Mouse (Mus musculus): ENCODE results near the gene Iqcb1. TPM values are rescaled to one million over a fixed set of nuclear protein-coding genes. Genes with fewer than 3 reads are reported as not detected.

The Iqcb1 gene
- total and polyA plus RNA-seq, 3 experiments, result 41.0 to 47.7 (median 46.4) TPM

GRCm38 (mm10) chr16:36920410-36920809 is 92.2 kb downstream of the Iqcb1 start (continued):
- TF ChIP-seq MAX (IDR thresholded peaks at IDR 0.05; ENCODE audit: low read length), result no peak
- TF ChIP-seq E2F4 (IDR thresholded peaks at IDR 0.05; ENCODE audit: insufficient replicate concordance, low read depth, low read length), result no peak
- peak; percentile 96 for TF ChIP-seq ZNF384 (IDR thresholded peaks at IDR 0.05; ENCODE audit: low read depth, low read length)
- TF ChIP-seq MXI1 (IDR thresholded peaks at IDR 0.05; ENCODE audit: low read depth, low read length), result peak; percentile 9; the same call in 1 of the 2 replicates
- TF ChIP-seq USF1 (IDR thresholded peaks at IDR 0.05; ENCODE audit: low read depth, low read length), result no peak
- peak; percentile 59; the same call in 1 of the 2 replicates for TF ChIP-seq MAFK (IDR thresholded peaks at IDR 0.05; ENCODE audit: insufficient replicate concordance, low read length)
- TF ChIP-seq IRF4 (IDR thresholded peaks at IDR 0.05; ENCODE audit: low read depth, low read length), result peak; percentile 92
- TF ChIP-seq USF2 (conservative IDR thresholded peaks at IDR 0.05; ENCODE audit: low read depth, low read length), result no peak
- TF ChIP-seq RCOR1 (conservative IDR thresholded peaks at IDR 0.05; ENCODE audit: low read depth, low read length), result no peak
- TF ChIP-seq GABPA (IDR thresholded peaks at IDR 0.05; ENCODE audit: insufficient replicate concordance, low read depth, low read length), result no peak
- no peak for TF ChIP-seq KAT2A (IDR thresholded peaks at IDR 0.05; ENCODE audit: insufficient replicate concordance, low read length)
- TF ChIP-seq PAX5 (IDR thresholded peaks at IDR 0.05; ENCODE audit: low read length), result no peak
- no peak for TF ChIP-seq TBP (conservative IDR thresholded peaks at IDR 0.05; ENCODE audit: low read depth, low read length)
- peak; percentile 44 for TF ChIP-seq BHLHE40 (IDR thresholded peaks at IDR 0.05; ENCODE audit: low read depth, low read length)
- TF ChIP-seq POLR2A (IDR thresholded peaks at IDR 0.05; ENCODE audit: low read depth, low read length), result no peak
- peak; percentile 99 for TF ChIP-seq EP300 (IDR thresholded peaks at IDR 0.05; ENCODE audit: low read length)
- TF ChIP-seq SMC3 (IDR thresholded peaks at IDR 0.05; ENCODE audit: low read depth, low read length), result no peak

GRCm38 (mm10) chr16:36921067-36921613 is 93.0 kb downstream of the Iqcb1 start:
- no peaks in the 10 kb centered on the region for H3K9me3 ChIP-seq (replicated peaks; ENCODE audit: low read length)
- peak overlapping the region; percentile 32 for H3K4me2 ChIP-seq (ENCODE audit: insufficient read depth, low read depth, poor library complexity, severe bottlenecking)
- peak overlapping the region; percentile 41; the same call in 1 of the 2 replicates for H3K9ac ChIP-seq (ENCODE audit: insufficient read depth, low read depth)
- in situ Hi-C loops (cut with MboI; ENCODE audit: low pct_ligation_motif_present, low pct_unique_long_range_greater_than_20kb, low sequenced_read_pairs) (no loop called here), dilution Hi-C loops (cut with MboI; ENCODE audit: extremely low pct_ligation_motif_present, extremely low pct_unique_long_range_greater_than_20kb, low sequenced_read_pairs) (no loop called here)
- H3K4me3 ChIP-seq (replicated peaks in 1 of 3; ENCODE audit: low read depth in 2 of 3, low read length in 2 of 3, poor library complexity in 1 of 3), result peak overlapping the region in 1 of 3 experiments; percentile 2
- no peak for DNase-seq (ENCODE audit: extremely low read depth)
- peaks cover 13% of the 10 kb centered on the region for H3K79me2 ChIP-seq (replicated peaks; ENCODE audit: control insufficient read depth, extremely low read depth, insufficient read depth, poor library complexity, severe bottlenecking)
- peaks cover 42 to 83% of the 10 kb centered on the region in 2 experiments for H3K36me3 ChIP-seq (replicated peaks in 1 of 2; ENCODE audit: control insufficient read depth in 1 of 2, insufficient read depth in 1 of 2, low read length in 1 of 2)
- peaks cover 21 to 69% of the 10 kb centered on the region in 2 experiments for H3K4me1 ChIP-seq (ENCODE audit: control insufficient read depth in 1 of 2, insufficient read depth in 2 of 2)
- H3K27ac ChIP-seq (ENCODE audit: insufficient read depth, low read depth), result peak overlapping the region; percentile 62
- H3K27me3 ChIP-seq (replicated peaks), result no peaks in the 10 kb centered on the region
- peak; percentile 52; the same call in 1 of the 2 replicates for TF ChIP-seq SIN3A (IDR thresholded peaks at IDR 0.05; ENCODE audit: low read length)
- TF ChIP-seq NRF1 (IDR thresholded peaks at IDR 0.05; ENCODE audit: low read depth, low read length), result no peak
- TF ChIP-seq POLR2A (IDR thresholded peaks at IDR 0.05; ENCODE audit: low read depth, low read length), result no peak
- TF ChIP-seq MEF2A (IDR thresholded peaks at IDR 0.05; ENCODE audit: borderline replicate concordance, low read depth, low read length), result peak; percentile 36; the same call in 1 of the 2 replicates
- no peak for TF ChIP-seq CTCF (conservative IDR thresholded peaks at IDR 0.05 in 1 of 2, IDR thresholded peaks at IDR 0.05 in 1 of 2; ENCODE audit: low read depth in 2 of 2, low read length in 2 of 2)
- no peak for TF ChIP-seq HCFC1 (IDR thresholded peaks at IDR 0.05; ENCODE audit: low read depth, low read length)
- no peak for TF ChIP-seq RAD21 (IDR thresholded peaks at IDR 0.05; ENCODE audit: low read depth, low read length)
- 0 out of 2 replicates have a peak, but pooled peaks have one; percentile 14 for TF ChIP-seq E2F4 (IDR thresholded peaks at IDR 0.05; ENCODE audit: insufficient replicate concordance, low read depth, low read length)
- no peak for TF ChIP-seq ZC3H11A (IDR thresholded peaks at IDR 0.05; ENCODE audit: low read depth, low read length)
- TF ChIP-seq JUND (conservative IDR thresholded peaks at IDR 0.05; ENCODE audit: low read depth, low read length), result peak; percentile 38; the same call in 1 of the 2 replicates
- no peak for TF ChIP-seq PAX5 (IDR thresholded peaks at IDR 0.05; ENCODE audit: low read length)
- TF ChIP-seq KAT2A (IDR thresholded peaks at IDR 0.05; ENCODE audit: insufficient replicate concordance, low read length), result 0 out of 2 replicates have a peak, but pooled peaks have one; percentile 38
- peak; percentile 72 for TF ChIP-seq IRF4 (IDR thresholded peaks at IDR 0.05; ENCODE audit: low read depth, low read length)
- peak; percentile 47 for TF ChIP-seq ETS1 (conservative IDR thresholded peaks at IDR 0.05; ENCODE audit: low read depth, low read length)
- TF ChIP-seq BHLHE40 (IDR thresholded peaks at IDR 0.05; ENCODE audit: low read depth, low read length), result peak; percentile 56
- no peak for TF ChIP-seq USF1 (IDR thresholded peaks at IDR 0.05; ENCODE audit: low read depth, low read length)
- TF ChIP-seq UBTF (IDR thresholded peaks at IDR 0.05; ENCODE audit: low read depth, low read length), result no peak
- TF ChIP-seq ZNF384 (IDR thresholded peaks at IDR 0.05; ENCODE audit: low read depth, low read length), result no peak
- peak; percentile 19; the same call in 1 of the 2 replicates for TF ChIP-seq ELF1 (IDR thresholded peaks at IDR 0.05; ENCODE audit: low read depth, low read length)
- TF ChIP-seq MAX (IDR thresholded peaks at IDR 0.05; ENCODE audit: low read length), result 0 out of 2 replicates have a peak, but pooled peaks have one; percentile 40
- TF ChIP-seq CHD1 (IDR thresholded peaks at IDR 0.05; ENCODE audit: low read depth, low read length), result no peak
- TF ChIP-seq ZKSCAN1 (IDR thresholded peaks at IDR 0.05; ENCODE audit: borderline replicate concordance, low read depth, low read length), result no peak
- 0 out of 2 replicates have a peak, but pooled peaks have one; percentile 46 for TF ChIP-seq MAZ (IDR thresholded peaks at IDR 0.05; ENCODE audit: low read depth, low read length)
- TF ChIP-seq GABPA (IDR thresholded peaks at IDR 0.05; ENCODE audit: insufficient replicate concordance, low read depth, low read length), result no peak
- TF ChIP-seq MXI1 (IDR thresholded peaks at IDR 0.05; ENCODE audit: low read depth, low read length), result peak; percentile 57; the same call in 1 of the 2 replicates
- no peak for TF ChIP-seq SMC3 (IDR thresholded peaks at IDR 0.05; ENCODE audit: low read depth, low read length)
- TF ChIP-seq ZMIZ1 (IDR thresholded peaks at IDR 0.05; ENCODE audit: low read depth, low read length), result 0 out of 2 replicates have a peak, but pooled peaks have one; percentile 32
- 0 out of 2 replicates have a peak, but pooled peaks have one; percentile 12 for TF ChIP-seq POLR2AphosphoS2 (IDR thresholded peaks at IDR 0.05; ENCODE audit: low read depth, low read length)
- no peak for TF ChIP-seq TBP (conservative IDR thresholded peaks at IDR 0.05; ENCODE audit: low read depth, low read length)

All from CH12.LX (cell line).